Mouse (Mus musculus) ES-E14 (cell line): ENCODE measurements around the gene Lemd1. TPM values are rescaled to one million over a fixed set of nuclear protein-coding genes. Genes with fewer than 3 reads are reported as not detected.
A peak's percentile ranks its signal among the peaks of the same experiment; 100 is the strongest.

Experiments
- DNase-seq: peaks from one replicate; pipeline ENCODE4 v3.0.0-alpha.2; 2013; ENCODE audit warnings: low read depth, low spot score
- H3K27ac ChIP-seq: 2 replicates; pipeline ENCODE4 v1.5.1; 2012; ENCODE audit warnings: low read depth, mild to moderate bottlenecking, low read length, moderate library complexity, mixed read lengths; ENCODE audit not compliant: poor library complexity, insufficient read depth, severe bottlenecking
- H3K36me3 ChIP-seq: 2 replicates; pipeline ENCODE4 v1.6.1; 2012; ENCODE audit warnings: mild to moderate bottlenecking, low read length, moderate library complexity, mixed read lengths; ENCODE audit not compliant: control insufficient read depth, poor library complexity, insufficient read depth, severe bottlenecking
- H3K4me1 ChIP-seq, 2 experiments: fragments of 150-350 bp in 1 of 2; sonication (generic) in 1 of 2; 2 replicates each; pipeline ENCODE4 v1.6.1; 2012; ENCODE audit warnings: low read length in 2 of 2, mild to moderate bottlenecking in 1 of 2, mixed read lengths in 1 of 2; ENCODE audit not compliant: control insufficient read depth in 2 of 2, insufficient read depth in 2 of 2, poor library complexity in 1 of 2
- H3K4me3 ChIP-seq, 2 experiments: fragments of 150-350 bp in 1 of 2; sonication (generic) in 1 of 2; 2 replicates each; pipeline ENCODE4 v1.5.1; 2012; ENCODE audit warnings: low read length in 2 of 2, low read depth in 1 of 2, mild to moderate bottlenecking in 1 of 2, mixed read lengths in 1 of 2; ENCODE audit not compliant: insufficient read depth in 1 of 2, poor library complexity in 1 of 2, severe bottlenecking in 1 of 2
- H3K9ac ChIP-seq: 2 replicates; pipeline ENCODE4 v1.6.1; 2012; ENCODE audit warnings: low read depth, mild to moderate bottlenecking, low read length, mixed read lengths; ENCODE audit not compliant: poor library complexity, insufficient read depth, severe bottlenecking
- H3K9me3 ChIP-seq: fragments of 150-350 bp; sonication (generic); 2 replicates; pipeline ENCODE4 v1.6.1; 2012; ENCODE audit warnings: low read depth, mild to moderate bottlenecking, low read length; ENCODE audit not compliant: control insufficient read depth, insufficient read depth
- CHD2 ChIP-seq: IDR thresholded peaks from 2 replicates; pipeline ENCODE4 v1.6.1; 2014; ENCODE audit warnings: mild to moderate bottlenecking, low read depth, low read length, inconsistent platforms
- HCFC1 ChIP-seq: IDR thresholded peaks from 2 replicates; pipeline ENCODE4 v1.6.1; 2012; ENCODE audit warnings: low read length, inconsistent platforms, borderline replicate concordance; ENCODE audit not compliant: insufficient read depth
- MAFK ChIP-seq: IDR thresholded peaks from 2 replicates; pipeline ENCODE4 v1.6.1; 2014; ENCODE audit warnings: mild to moderate bottlenecking, low read depth, low read length, inconsistent platforms; ENCODE audit not compliant: insufficient read depth
- ZC3H11A ChIP-seq: IDR thresholded peaks from 2 replicates; pipeline ENCODE4 v1.6.1; 2012; ENCODE audit warnings: low read depth, mild to moderate bottlenecking, inconsistent platforms, low read length, borderline replicate concordance
- ZNF384 ChIP-seq: IDR thresholded peaks from 2 replicates; pipeline ENCODE4 v1.6.1; 2012; ENCODE audit warnings: low read depth, low read length, inconsistent platforms
- in situ Hi-C, 2 experiments: fragments of 600-800 bp; cut with MboI; formaldehyde crosslinking; loops; one replicate each; pipeline ENCODE4 v1.15.1; 2025; ENCODE audit warnings: low sequenced_read_pairs in 2 of 2, inconsistent platforms in 1 of 2; ENCODE audit not compliant: unreplicated experiment in 2 of 2
- total RNA-seq: library from RNA; depleted of rRNA; stranded (reverse); fragments of 300-350 nt; gene quantifications from 2 replicates; pipeline ENCODE4 v1.2.3, GENCODE M21; 2012

Gene Lemd1
- total RNA-seq, 1 experiment, result 3.9 TPM

DNA sequence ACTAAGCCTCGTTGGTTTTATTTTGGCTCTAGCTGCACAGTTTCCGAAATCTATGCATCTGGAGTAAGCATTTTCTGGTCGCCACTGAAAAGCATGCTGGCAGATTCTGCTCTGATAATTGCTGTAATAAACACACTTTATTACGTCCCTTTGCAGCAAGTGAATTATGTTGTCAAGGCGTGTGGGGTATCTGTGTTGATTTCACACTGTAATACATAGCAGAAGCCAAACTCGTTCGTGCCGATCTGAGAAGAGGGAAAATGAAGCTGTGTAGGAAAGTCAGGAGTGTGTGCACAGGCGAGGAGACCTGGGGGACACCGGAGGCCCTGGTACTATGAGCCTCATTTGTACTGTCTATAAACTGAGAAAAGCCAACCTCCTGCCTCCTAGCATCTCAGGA, 18.2 kb downstream of the Lemd1 start:
- no peak for TF ChIP-seq ZC3H11A
- TF ChIP-seq MAFK, result no peak
- TF ChIP-seq CHD2, result no peak
- TF ChIP-seq ZNF384, result no peak
- no peak for TF ChIP-seq HCFC1
- Histone ChIP-seq H3K27ac (no peak overlapping the region), H3K4me1 (peaks cover 2 to 41% of the 10 kb centered on the region in 2 experiments; a peak in 3 of 4 replicates), H3K36me3 (no peaks in the 10 kb centered on the region), H3K4me3 (no peak overlapping the region), H3K9me3 (no peaks in the 10 kb centered on the region), H3K9ac (no peak overlapping the region)
- in situ Hi-C loops, result no loop called here
- no peak for DNase-seq

- in situ Hi-C loops, result no loop called here
- Histone ChIP-seq H3K9me3 (no peaks in the 10 kb centered on the region), H3K9ac (no peak overlapping the region), H3K4me3 (no peak overlapping the region), H3K36me3 (no peaks in the 10 kb centered on the region), H3K27ac (no peak overlapping the region), H3K4me1 (peaks cover 2 to 33% of the 10 kb centered on the region in 2 experiments; a peak in 3 of 4 replicates)
- DNase-seq, result no peak
- TF ChIP-seq HCFC1 (no peak), CHD2 (no peak), MAFK (no peak), ZC3H11A (peak; percentile 67; the same call in 1 of the 2 replicates)
Measured at GRCm38 (mm10) chr1:132210922-132211321, 19.7 kb downstream of the Lemd1 start.

GRCm38 (mm10) chr1:132211672-132212071, 20.4 kb downstream of the Lemd1 start:
- peak overlapping the region; percentile 8; the same call in 1 of the 2 replicates for H3K9ac ChIP-seq
- no peak for DNase-seq
- H3K4me3 ChIP-seq, result no peak overlapping the region; a peak in 1 of 4 replicates
- H3K9me3 ChIP-seq, result no peaks in the 10 kb centered on the region
- in situ Hi-C loops, result no loop called here
- H3K36me3 ChIP-seq, result no peaks in the 10 kb centered on the region
- peaks cover 0 to 27% of the 10 kb centered on the region in 2 experiments; a peak in 3 of 4 replicates for H3K4me1 ChIP-seq
- H3K27ac ChIP-seq, result no peak overlapping the region
- TF ChIP-seq ZC3H11A, result no peak
- no peak for TF ChIP-seq MAFK
- TF ChIP-seq ZNF384, result no peak
- no peak for TF ChIP-seq HCFC1
- TF ChIP-seq CHD2, result no peak

DNA sequence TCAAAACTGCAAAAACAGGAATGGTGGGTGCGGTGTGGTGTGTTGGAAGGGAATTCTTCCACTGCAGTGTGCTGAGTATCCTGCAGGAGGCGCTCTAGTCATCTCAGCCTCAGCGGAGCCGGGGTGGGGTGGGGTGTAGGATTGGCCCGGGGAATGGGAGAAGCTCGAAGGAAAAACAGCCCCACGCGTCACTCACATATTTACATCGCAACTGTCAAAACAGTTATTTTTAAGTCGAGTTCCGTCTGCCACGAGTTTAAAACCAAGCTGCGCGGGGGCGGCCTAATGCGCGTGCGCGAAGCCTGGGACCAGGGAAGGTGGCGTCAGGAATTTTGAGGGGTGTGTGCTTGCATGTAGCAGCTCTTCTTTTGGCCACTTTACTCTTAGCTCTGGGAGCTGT, 21.0 kb downstream of the Lemd1 start:
- Histone ChIP-seq H3K4me1 (peaks cover 0 to 26% of the 10 kb centered on the region in 2 experiments; a peak in 3 of 4 replicates), H3K27ac (no peak overlapping the region)
- in situ Hi-C loops, result no loop called here

DNA sequence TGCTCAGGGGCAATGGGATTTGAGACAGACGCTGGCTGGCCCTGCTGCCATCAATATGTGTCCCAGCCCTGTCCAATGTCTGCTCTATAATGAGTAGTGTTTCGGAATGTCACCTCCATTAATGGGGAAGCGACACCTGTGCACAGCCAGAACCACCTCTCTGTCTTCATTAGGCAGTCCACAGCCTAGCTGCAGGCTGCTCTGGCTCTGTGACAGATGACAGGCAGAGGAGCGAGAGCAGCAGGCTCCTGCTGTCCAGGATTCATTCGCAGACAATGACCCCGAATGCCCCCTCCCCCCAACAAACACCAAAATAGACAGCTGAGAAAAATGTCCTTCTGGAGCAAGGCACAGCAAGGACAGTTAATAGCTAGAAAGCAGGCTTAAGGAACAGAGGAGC, 21.8 kb downstream of the Lemd1 start:
- peaks cover 0 to 18% of the 10 kb centered on the region in 2 experiments; a peak in 3 of 4 replicates for H3K4me1 ChIP-seq
- no peak for DNase-seq
- no peak overlapping the region for H3K9ac ChIP-seq
- H3K4me3 ChIP-seq, result no peak overlapping the region
- no peak overlapping the region for H3K27ac ChIP-seq
- H3K36me3 ChIP-seq, result no peaks in the 10 kb centered on the region
- H3K9me3 ChIP-seq, result no peaks in the 10 kb centered on the region
- TF ChIP-seq ZC3H11A (no peak), ZNF384 (no peak), MAFK (no peak), HCFC1 (no peak), CHD2 (no peak)
- in situ Hi-C loops, result no loop called here

More for the DNA sequence above, 21.0 kb downstream of the Lemd1 start:
- no peaks in the 10 kb centered on the region for H3K9me3 ChIP-seq
- H3K36me3 ChIP-seq, result no peaks in the 10 kb centered on the region
- peak overlapping the region; percentile 57 to 63 for H3K4me3 ChIP-seq
- TF ChIP-seq CHD2 (no peak), HCFC1 (no peak), MAFK (no peak), ZC3H11A (no peak), ZNF384 (no peak)
- no peak for DNase-seq
- H3K9ac ChIP-seq, result peak overlapping the region; percentile 48; the same call in 1 of the 2 replicates
